Mouse (Mus musculus) heart, postnatal 14 days (tissue): ENCODE measurements around the gene 1700025G04Rik. TPM values are rescaled to one million over a fixed set of nuclear protein-coding genes. Genes with fewer than 3 reads are reported as not detected.

Source experiments
- DNase-seq, 2 experiments: peaks; one replicate each; pipeline ENCODE4 v3.0.0; 2021 to 2022
- intact Hi-C: fragments of 180-260 bp; cut with DNase I; formaldehyde crosslinking; loops from one replicate; pipeline ENCODE4 v1.15.1; 2025
- total RNA-seq, 2 experiments: library from RNA; stranded (reverse); gene quantifications; 2 replicates each; pipeline ENCODE4 v1.2.3; 2021

Gene 1700025G04Rik
- total RNA-seq, 2 experiments from 2014 or later, result 41.5 to 44.4 TPM

DNA sequence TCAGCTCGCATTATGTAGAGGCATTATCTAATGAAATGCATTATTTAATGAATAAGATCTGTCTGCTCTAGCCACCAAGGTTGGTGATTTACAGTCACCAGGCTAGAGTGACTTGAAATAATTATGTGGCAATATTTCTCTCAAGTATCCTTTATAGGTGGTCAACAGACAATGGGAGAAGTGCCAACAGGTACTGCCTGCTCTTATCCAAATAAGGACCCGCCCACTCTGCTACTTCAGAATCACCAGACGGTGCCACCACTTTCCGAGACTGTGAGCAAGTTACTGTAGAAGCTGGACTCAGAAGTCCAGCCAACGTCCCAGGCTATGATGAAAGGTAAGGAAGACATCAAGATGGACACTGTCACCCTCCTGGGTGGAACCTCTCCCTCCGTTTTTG is 156.3 kb downstream of the 1700025G04Rik start:
- intact Hi-C loops, result no loop called here

DNA sequence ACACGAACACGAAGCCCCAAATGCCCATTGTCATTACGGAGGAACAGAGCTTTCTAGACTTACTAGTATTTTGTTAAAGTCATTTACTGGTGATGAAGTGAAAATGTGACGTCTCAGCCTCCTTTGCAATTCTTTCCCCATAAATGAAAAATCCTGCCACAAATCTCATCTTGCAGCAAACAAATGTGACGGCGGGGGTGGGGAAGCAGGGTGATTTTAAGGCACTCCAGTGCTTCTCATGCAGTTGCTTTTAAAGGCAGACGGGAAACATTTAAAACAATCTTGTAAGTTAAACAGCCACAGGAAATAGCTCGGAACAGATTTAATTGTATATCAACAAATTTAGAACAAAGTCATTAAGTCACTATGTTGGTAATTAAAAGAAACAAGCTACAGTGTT is 163.1 kb downstream of the 1700025G04Rik start:
- DNase-seq, result no peak
- intact Hi-C loops, result no loop called here

More for the DNA sequence above, 156.3 kb downstream of the 1700025G04Rik start:
- DNase-seq, result no peak

DNA sequence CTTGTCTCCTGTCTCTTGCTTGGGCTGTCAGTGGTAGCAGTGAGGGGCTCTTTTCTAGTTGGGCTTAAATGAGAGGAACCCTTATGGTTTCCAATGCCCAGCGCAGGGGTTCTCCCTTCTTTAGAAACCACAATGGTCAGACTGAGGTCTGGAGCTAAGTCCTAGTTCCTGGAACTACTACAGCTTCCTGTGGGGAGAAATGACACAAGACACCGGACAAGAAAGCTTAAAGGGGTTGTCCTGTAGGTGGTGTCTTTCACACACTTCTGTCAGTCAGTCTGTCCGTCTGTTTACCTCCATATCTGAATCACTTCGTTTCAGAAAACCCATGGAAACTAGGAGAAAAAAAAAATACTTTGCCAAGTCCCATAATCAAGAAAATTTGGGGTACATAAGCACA is 163.8 kb downstream of the 1700025G04Rik start:
- intact Hi-C loops, result no loop called here
- no peak for DNase-seq

DNA sequence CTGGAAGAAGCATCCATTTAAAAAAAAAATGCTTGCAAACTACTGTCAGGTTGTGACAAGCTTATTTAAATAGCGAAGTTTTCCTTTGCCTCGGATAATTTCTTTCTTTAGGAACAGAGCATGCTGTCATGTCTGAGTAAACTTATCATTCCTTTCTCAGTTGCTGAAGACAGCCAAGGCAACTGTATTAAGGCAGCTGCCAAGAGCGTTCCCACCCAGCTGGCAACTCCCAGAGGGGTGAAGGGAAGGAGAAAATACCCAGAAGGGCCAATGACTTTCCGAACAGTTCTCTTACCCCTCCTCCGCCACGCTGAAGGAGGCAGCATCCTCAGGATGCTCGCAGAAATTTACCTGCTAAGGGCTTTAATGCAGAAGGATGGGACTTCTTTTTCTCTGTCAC is 164.2 kb downstream of the 1700025G04Rik start:
- intact Hi-C loops, result no loop called here
- peak; percentile 25 to 33 for DNase-seq

DNA sequence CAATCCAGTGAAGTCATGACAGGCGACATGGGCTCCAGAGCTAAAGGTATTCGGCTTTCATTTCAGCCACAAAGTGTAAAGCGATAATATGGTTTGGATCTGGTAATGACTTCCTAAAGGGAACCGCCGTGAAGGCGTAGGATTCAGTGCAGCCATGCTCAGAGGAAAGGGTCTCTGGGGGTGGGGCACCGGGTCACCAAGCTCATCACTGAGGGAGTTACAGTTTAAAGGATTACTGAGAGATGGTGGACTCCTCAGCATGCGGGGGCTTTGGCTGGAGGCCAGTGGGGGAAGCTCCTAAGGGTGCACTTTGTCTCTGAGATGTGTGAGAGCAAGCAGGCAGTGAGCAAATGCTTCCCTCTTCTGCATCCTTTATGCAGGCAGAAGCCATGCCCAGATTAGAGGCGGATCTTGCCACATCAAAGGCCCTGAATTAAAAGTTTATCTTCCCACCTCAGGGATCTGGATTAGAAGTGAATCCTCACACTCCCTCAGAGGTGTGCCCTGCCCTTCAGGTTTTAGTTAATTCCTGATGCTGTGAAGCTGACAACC is 171.0 kb downstream of the 1700025G04Rik start:
- no peak for DNase-seq
- intact Hi-C loops, result no loop called here

DNA sequence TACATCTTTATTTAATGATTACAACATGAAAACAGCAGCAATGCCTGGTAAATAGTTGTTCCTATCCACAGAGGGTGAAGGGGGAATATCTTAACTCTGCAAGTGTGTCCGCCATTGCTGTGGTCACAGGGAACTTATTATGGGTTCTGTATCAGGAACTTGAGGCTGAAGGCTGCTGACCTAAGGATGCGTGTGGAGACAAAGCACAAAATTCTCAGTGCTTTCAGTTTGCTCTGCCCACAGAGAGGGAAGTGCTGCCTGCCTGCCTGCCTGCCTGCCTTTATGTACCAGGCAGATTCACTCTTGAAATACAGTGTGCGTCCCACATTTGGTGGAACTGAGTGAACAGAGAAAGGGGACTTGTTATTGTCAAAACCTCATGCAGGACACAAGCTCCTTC is 172.2 kb downstream of the 1700025G04Rik start:
- intact Hi-C loops, result no loop called here
- no peak for DNase-seq

DNA sequence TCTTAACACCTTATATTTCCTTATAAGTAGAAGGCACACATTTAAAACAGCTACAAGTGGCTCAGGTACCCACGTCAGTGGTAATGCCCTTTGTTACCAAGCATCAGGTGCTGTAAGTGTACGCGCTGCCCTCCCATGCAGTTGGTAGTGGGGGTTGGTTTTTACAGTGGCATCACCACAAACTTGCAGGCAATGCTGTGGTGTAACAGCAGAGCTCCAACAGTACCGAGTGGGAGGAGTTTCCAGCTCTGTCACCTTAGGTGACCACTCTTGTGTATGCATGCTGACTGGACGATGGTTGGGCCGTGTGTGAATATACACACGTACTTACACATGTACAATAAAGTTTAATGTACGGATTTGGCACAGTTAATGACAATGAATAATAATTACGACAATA is 175.4 kb downstream of the 1700025G04Rik start:
- intact Hi-C loops, result no loop called here
- no peak for DNase-seq

DNA sequence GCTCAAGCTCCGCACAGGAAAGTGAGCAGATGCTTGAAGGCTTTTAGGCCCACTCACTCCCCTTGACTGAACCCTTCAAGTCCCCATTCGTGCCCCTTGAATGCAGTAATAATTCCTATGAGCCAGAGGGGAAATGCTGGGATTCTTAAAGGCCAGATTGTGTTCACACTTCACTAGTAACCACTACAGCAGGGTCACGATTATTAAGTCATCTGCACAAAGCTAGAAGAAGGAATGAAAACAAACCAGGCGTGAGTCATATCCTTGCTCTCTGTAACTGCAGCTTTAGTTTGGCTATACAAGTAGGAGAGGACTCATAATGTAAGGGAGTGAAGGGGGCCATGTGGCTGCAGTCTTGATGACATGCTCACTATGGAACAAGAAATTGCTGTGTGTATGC is 182.9 kb downstream of the 1700025G04Rik start:
- DNase-seq, result no peak
- intact Hi-C loops, result no loop called here

DNA sequence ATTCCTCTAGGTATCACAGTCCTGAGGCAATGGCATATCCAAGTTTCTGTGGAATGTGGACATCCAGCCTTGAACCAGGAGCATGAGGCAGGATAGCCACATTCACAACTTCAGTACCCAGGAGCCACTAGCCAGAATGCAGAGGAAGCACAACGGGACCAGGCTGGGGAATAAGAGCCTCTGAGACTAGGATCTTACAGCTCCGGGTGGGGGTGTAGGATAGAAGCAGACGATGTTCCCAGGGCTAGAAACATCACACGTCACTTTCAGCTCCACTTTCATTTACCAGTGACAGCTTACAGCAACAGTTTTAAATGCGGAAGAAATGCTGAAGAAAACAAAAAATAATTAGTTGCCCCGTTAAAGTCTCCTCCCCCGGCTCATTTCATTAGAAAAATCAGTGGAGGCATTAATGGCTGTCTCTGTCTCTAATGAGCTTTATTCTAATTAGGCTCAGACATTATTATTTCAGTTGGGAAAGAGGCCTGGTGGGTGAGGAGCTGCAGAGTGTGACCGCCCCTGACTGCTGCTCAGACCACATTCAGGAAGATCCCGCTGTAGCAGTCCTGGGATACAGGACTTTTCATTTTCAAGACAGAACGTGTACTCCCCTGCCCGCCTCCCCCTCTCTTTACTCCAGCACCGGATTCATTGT is 189.1 kb downstream of the 1700025G04Rik start:
- DNase-seq, result no peak
- intact Hi-C loops, result no loop called here

DNA sequence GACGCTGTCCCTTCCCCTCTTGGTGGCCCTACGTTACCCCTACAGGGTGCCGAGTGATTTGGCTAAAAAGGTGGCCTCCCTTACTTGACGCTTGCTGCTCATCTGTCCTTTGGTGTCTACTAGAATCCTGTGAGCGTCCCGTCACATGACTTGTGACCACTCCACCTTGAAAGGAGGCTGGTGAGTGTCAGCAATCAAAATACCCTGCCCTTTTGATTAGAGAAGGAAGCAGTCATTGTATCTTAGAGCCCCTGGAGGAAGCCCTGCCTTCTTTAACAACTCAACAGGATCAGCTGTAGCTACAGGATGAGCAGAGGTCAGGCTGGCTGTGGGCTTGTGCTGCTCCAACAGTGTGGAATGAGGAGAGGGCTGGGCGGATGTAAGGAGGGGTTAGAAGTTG is 190.0 kb downstream of the 1700025G04Rik start:
- no peak for DNase-seq
- intact Hi-C loops, result no loop called here

DNA sequence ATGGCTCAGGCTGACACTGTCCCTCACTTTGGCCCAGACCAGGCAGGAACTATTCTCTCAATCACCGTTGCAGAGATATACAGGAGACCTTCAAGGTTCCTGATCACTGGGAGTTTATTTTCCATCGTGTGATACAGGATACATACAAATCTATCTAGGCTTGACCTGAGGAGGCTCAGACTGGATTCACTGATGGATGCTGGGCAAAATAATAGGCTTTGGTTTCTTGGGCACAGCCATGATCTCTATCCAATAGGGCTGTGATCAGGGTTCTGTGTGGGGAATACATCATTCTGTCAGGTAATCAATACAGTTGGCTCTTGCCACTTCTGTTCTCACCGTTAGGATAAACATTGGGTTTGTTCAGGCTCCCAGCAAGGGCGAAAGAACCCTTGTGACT is 194.5 kb downstream of the 1700025G04Rik start:
- intact Hi-C loops, result no loop called here
- DNase-seq, result no peak

DNA sequence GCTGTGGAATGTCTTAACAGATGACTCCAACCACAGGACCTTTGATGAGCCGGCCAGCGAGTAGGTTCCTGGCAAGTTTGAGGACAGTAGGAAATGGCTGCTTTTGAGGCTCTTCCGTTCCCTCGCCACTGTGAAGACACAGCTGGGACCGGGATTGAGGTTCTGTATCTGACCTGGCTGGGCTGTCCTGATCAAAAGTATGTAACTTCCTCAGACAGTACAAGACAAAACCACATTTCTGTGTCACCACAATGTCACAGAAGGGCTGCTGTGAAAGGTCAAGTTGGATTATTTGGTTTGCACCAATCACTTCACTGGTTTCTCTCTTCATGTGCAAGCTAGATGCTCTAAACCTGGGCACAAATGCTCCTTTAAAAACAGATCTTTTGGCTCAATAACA is 195.9 kb downstream of the 1700025G04Rik start:
- intact Hi-C loops, result no loop called here
- no peak for DNase-seq

DNA sequence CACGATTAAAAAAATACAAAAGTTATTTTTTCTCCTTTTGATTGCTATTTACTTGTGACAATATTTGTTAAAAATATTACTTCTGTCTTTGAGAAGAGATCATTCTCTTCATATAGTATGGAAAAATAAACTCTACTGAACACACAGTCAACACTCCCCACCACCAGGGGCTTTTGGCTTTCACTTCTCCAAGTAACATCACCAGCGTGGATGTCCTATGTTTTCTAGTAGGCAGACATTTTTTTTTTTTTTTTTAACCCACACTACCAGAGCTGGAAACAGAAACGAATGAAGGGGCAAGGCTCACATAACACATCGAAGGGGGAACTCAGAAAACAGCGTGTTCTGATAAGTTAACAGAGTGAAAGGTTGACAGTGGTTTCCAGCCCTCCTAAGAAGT is 197.9 kb downstream of the 1700025G04Rik start:
- no peak for DNase-seq
- intact Hi-C loops, result no loop called here

DNA sequence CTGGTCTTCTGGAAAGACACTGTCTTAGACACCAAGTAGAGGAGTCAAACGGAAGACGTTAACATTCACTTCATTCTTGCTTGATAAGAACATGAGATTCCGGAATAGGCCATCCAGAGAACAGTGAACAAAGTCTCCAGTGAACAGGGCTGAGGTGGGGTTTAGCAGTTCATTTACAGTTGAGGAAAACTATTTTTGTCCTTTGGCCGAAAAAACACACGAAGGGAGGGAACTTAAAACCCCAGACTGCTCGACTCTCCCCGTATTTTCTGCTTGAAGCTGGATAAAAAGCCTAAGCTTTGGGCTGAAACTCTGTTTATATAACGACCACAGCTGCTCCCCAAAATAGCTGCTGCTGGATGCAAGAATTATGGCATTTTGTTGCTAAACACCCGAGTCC is 198.7 kb downstream of the 1700025G04Rik start:
- DNase-seq, result no peak
- intact Hi-C loops, result no loop called here

DNA sequence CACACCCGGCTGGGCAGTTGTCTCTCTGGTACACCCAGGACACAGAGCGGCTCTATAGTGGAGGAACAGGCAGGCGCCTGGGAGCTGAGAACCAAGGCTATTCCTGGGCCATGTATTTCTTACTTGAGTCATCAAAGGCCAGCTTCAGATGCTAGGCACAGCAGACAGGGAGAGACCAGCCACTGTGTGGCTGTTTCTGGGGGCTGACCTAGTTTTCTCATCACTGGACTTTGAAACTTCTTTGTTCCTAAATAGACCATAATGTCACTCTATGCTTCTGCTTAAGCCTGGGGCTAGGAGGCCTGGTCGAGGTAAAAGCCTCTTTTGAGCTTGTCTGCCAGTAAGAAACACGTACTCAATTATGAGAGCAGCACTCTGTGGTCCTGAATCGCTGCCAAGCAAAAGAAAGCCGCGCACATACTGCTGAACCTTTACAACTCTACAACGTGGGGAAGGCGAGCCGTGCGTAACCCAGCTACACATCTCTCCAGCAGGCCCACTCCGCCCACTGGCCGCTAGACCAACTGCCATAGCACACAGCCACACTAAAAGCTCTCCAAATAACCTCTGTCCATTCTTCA is 199.8 kb downstream of the 1700025G04Rik start:
- peak; percentile 23 to 29 for DNase-seq
- intact Hi-C loops, result no loop called here

DNA sequence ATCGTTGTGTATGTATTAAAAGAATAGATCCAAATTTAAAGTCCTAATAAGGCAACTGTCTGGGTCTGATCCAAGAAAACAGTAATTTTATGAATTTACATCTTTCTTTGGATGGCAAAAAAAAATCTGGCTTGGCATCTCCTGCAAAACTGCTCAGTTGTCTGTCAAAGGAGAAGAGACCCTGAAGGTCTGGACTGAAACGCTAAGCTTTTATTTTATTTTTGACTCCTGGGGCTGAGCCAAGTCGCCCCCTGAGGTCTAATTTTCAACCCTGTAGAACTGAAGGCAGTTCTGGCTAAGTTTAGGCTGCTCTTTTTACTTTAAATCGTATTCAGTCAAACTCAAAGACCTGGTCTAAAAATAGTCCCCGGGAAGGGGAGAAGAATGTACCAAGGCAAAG is 202.3 kb downstream of the 1700025G04Rik start:
- no peak for DNase-seq
- intact Hi-C loops, result no loop called here

DNA sequence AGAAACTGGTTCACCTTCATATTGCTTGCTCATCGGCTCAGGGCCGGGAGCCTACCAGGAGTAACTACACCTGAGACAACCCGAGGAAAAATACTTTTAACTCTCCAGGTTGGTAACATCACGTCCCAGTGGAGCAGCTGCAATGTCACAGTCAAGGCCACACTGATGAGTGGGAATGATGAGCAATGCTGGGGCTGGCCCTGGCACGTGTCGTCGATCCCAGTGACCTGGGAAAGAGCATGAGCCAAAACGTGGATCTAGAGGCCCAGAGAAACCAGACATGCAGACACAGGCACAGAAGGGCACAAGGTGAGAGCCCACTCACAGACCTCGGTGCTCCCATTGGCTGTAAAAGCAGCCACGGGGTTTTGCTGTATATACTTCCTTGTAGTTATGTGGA is 202.8 kb downstream of the 1700025G04Rik start:
- no peak for DNase-seq
- intact Hi-C loops, result no loop called here

DNA sequence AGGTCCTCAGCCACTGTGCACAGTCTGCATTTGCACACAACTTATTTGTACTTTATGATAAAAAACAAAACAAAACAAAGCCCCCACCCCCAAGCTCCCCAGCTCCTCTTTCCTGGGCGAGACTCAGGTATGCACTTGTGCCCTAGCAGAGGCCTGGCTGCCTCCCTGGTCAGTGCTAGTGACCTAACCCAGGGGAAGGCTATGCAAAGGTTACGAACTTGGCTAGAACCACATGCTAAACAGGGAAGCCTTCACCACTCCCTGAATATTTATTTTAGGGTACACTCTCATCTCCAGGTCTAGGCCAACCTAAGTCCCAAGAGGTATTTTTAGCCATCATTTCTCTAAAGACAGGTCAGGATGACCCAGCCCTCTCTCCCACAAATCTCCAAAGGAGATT is 203.8 kb downstream of the 1700025G04Rik start:
- DNase-seq, result no peak
- intact Hi-C loops, result no loop called here

DNA sequence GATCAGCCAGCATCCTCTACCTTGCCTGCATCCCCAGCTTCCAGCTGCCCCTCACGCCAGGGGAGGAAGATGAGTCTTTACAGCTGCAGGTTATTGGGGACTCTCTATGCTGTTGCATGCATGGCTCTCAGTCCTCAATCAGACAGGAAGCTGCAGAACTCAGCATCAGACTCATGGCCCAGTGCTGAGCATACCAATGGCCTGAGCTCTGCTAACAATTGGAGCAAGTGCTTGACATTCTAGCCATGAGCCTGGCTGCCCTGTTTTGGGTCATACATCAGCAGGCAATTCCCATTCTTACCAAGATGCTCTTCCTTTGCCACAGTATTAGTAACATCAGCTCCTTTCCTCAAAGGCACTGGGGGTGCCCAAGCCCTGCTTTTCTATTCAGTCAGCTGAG is 208.7 kb downstream of the 1700025G04Rik start:
- DNase-seq, result no peak
- intact Hi-C loops, result no loop called here

DNA sequence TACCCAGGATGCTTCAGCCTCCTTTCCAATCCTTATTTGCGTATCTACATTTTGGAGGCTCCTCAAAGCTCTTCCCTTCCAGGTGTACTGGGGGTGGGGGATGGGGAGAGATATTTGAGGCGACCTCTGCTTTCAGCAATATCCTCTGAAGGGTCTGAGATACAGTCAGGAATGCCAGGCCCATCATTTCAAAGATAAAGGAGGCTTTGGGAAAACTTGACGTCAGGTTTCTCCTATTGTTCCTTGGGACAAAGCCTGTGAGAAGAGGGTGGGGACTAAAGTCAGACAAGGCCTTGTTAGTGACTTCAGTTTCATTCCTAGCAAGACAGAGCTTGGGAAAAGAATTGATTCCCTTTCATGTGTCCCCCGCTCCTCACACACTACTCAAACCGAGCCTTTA is 209.2 kb downstream of the 1700025G04Rik start:
- DNase-seq, result no peak
- intact Hi-C loops, result no loop called here

DNA sequence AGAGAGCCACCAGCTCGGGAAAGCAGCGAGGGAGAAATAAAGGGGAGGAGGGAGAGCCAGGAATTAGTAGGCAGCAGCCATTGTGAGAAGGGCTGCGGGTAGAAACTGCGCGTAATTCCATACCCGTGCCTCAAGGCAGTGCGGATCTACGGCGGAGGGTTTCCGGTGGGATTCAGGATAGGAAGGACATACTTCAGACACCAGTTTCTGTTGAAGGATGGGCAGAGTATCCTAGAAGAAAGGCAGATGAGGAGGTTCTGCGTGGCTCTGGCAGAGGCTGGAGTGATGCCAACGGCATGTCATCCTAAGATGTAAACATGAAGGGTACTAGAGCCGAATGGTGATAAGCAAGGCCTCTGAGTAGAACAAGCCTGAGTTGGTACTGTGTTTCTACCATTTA is 210.0 kb downstream of the 1700025G04Rik start:
- intact Hi-C loops, result no loop called here
- no peak for DNase-seq

DNA sequence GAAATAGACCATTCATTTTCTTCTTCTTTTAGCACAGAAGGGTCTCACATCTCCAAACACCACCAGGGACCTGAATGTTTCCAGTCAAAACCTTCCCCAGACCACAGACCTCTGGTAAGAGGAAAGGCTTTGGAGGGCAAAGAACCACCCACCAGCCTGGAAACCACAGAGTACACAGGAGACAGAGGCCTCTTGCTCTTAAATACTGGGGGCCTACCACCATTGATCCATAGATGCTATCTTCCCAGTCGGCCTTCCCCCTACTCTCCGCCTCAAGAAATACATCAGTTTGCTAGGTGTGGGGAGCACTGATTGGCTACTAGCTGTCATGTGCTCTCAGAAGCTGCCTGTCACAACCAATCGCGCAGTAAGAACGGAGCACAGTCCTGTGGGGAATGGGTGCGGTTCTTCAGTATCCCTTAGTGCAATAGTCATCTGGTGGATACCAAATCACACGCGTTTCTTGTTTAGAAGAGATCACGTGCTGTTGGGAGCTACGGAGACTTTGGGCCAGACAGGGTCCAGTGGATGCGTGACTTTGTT is 210.5 kb downstream of the 1700025G04Rik start:
- intact Hi-C loops, result no loop called here
- no peak for DNase-seq
